10 mouse cellular contexts compared by ENCODE assay signal in genomic region chr5:113732182-113732581, GRCm38 (mm10). TPM values are rescaled to one million over a fixed set of nuclear protein-coding genes. Genes with fewer than 3 reads are reported as not detected.
A peak's percentile ranks its signal among the peaks of the same experiment; 100 is the strongest.
DNase-seq lines count a peak whose midpoint lies in the region; ATAC-seq and TF ChIP-seq lines count a peak whose summit lies in the region.
"Had no signal": no experiment of that assay in that cellular context is flagged by ENCODE, and none has a peak within 500 bp of the region (broad histone marks: within the 10 kb centered on the region; RNA-seq: fewer than 3 reads in every experiment).

No protein-coding gene starts in this region.

- WGBS in forebrain, embryonic 14.5 days, result 34% methylated on average over 6 of the region's 6 CpGs
- 31% methylated on average over 6 of the region's 6 CpGs for WGBS in forebrain, embryonic 10.5 days
- WGBS in liver, embryonic 11.5 days, result 29% methylated on average over 6 of the region's 6 CpGs
- 28% methylated on average over 6 of the region's 6 CpGs for WGBS in midbrain, postnatal 0 days

- H3K9ac ChIP-seq in forebrain, embryonic 14.5 days (ENCODE audit: low read length), result no peak overlapping the region
- H3K9ac ChIP-seq in liver, embryonic 11.5 days (ENCODE audit: low read depth, low read length), result no peak overlapping the region
- H3K9ac ChIP-seq in midbrain, postnatal 0 days (replicated peaks; ENCODE audit: low read length, poor library complexity, severe bottlenecking), result no peak overlapping the region
- H3K9ac ChIP-seq: midbrain, embryonic 12.5 days had no signal

- peak; percentile 71 for DNase-seq in forebrain, embryonic 14.5 days (ENCODE audit: low spot score)
- DNase-seq in forebrain, embryonic 10.5 days (ENCODE audit: extremely low spot score, low spot score), result no peak
- DNase-seq in liver, result peak; percentile 52
- DNase-seq in liver, embryonic 11.5 days (ENCODE audit: low spot score), result no peak
- DNase-seq in NIH3T3 (ENCODE audit: low read depth), result peak; percentile 75
- peak; percentile 51 for DNase-seq in forelimb bud, embryonic 11.5 days (ENCODE audit: low read depth, low spot score)
- DNase-seq in midbrain, postnatal 0 days (ENCODE audit: low spot score), result peak; percentile 74

- H3K36me3 ChIP-seq in forebrain, embryonic 14.5 days (ENCODE audit: control insufficient read depth, insufficient read depth, low read length), result no peaks in the 10 kb centered on the region
- no peaks in the 10 kb centered on the region for H3K36me3 ChIP-seq in forebrain, embryonic 10.5 days (replicated peaks)
- no peaks in the 10 kb centered on the region for H3K36me3 ChIP-seq in liver, embryonic 11.5 days (ENCODE audit: control insufficient read depth, insufficient read depth, low read length)
- no peaks in the 10 kb centered on the region for H3K36me3 ChIP-seq in midbrain, postnatal 0 days (ENCODE audit: insufficient read depth, low read length)
- H3K36me3 ChIP-seq: midbrain, embryonic 12.5 days had no signal

- no peaks in the 10 kb centered on the region for H3K9me3 ChIP-seq in forebrain, embryonic 14.5 days (replicated peaks; ENCODE audit: control insufficient read depth, low read length)
- H3K9me3 ChIP-seq in forebrain, embryonic 10.5 days, result no peaks in the 10 kb centered on the region
- H3K9me3 ChIP-seq in liver, embryonic 11.5 days (ENCODE audit: control insufficient read depth, low read length), result no peaks in the 10 kb centered on the region
- no peaks in the 10 kb centered on the region for H3K9me3 ChIP-seq in midbrain, postnatal 0 days (ENCODE audit: low read length)
- H3K9me3 ChIP-seq: midbrain, embryonic 12.5 days had no signal

- peak; percentile 90 for TF ChIP-seq CTCF in midbrain, postnatal 0 days (IDR thresholded peaks at IDR 0.05)

- no peak overlapping the region for H3K27ac ChIP-seq in forebrain, embryonic 14.5 days (ENCODE audit: low read depth, low read length)
- no peak overlapping the region for H3K27ac ChIP-seq in forebrain, embryonic 10.5 days
- H3K27ac ChIP-seq in liver, embryonic 11.5 days (ENCODE audit: low read depth, low read length), result no peak overlapping the region
- no peak overlapping the region for H3K27ac ChIP-seq in midbrain, postnatal 0 days (ENCODE audit: low read depth, low read length)
- H3K27ac ChIP-seq: midbrain, embryonic 12.5 days had no signal

- peaks cover 6% of the 10 kb centered on the region; the same call in 1 of the 2 replicates for H3K4me1 ChIP-seq in forebrain, embryonic 14.5 days (ENCODE audit: control insufficient read depth, insufficient read depth, low read length)
- H3K4me1 ChIP-seq in forebrain, embryonic 10.5 days, result peaks cover 34% of the 10 kb centered on the region
- peaks cover 13% of the 10 kb centered on the region for H3K4me1 ChIP-seq in liver, embryonic 11.5 days (replicated peaks; ENCODE audit: control insufficient read depth, insufficient read depth, low read length)
- H3K4me1 ChIP-seq in midbrain, postnatal 0 days (ENCODE audit: insufficient read depth, low read length), result peaks cover 18% of the 10 kb centered on the region

- H3K4me2 ChIP-seq in forebrain, embryonic 14.5 days (ENCODE audit: low read length), result no peak overlapping the region
- no peak overlapping the region for H3K4me2 ChIP-seq in liver, embryonic 11.5 days
- H3K4me2 ChIP-seq in midbrain, postnatal 0 days (ENCODE audit: low read depth, low read length, poor library complexity, severe bottlenecking), result no peak overlapping the region
- H3K4me2 ChIP-seq: midbrain, embryonic 12.5 days had no signal

- no peak for ATAC-seq in forebrain, embryonic 14.5 days
- ATAC-seq in liver, embryonic 11.5 days (replicated peaks; ENCODE audit: low FRiP score), result no peak
- ATAC-seq in midbrain, postnatal 0 days (ENCODE audit: low FRiP score), result no peak
- no peak for ATAC-seq in granulocyte monocyte progenitor cell, adult 5-6 weeks (replicated peaks; ENCODE audit: poor library complexity, severe bottlenecking)

- no peak overlapping the region for H3K4me3 ChIP-seq in forebrain, embryonic 14.5 days (ENCODE audit: low read depth, low read length)
- no peak overlapping the region for H3K4me3 ChIP-seq in forebrain, embryonic 10.5 days
- no peak overlapping the region for H3K4me3 ChIP-seq in liver, embryonic 11.5 days (ENCODE audit: low read depth, low read length)
- H3K4me3 ChIP-seq in midbrain, postnatal 0 days (ENCODE audit: low read depth, low read length), result no peak overlapping the region
- H3K4me3 ChIP-seq: midbrain, embryonic 12.5 days had no signal

- H3K27me3 ChIP-seq in forebrain, embryonic 14.5 days (replicated peaks; ENCODE audit: control insufficient read depth, insufficient read depth, low read length), result no peaks in the 10 kb centered on the region
- H3K27me3 ChIP-seq in forebrain, embryonic 10.5 days (ENCODE audit: poor library complexity, severe bottlenecking), result no peaks in the 10 kb centered on the region
- 0 out of 2 replicates have a peak, but pooled peaks cover 1% of the 10 kb centered on the region for H3K27me3 ChIP-seq in liver, embryonic 11.5 days (replicated peaks; ENCODE audit: control insufficient read depth, insufficient read depth, low read length)
- H3K27me3 ChIP-seq in midbrain, postnatal 0 days (ENCODE audit: insufficient read depth, low read length), result no peaks in the 10 kb centered on the region

RNA-seq across cellular contexts. Expression of gene Ficd, which starts 3.4 kb away (rescaled TPM):
- 5.0 and 5.8 TPM in 2 replicates for polyA plus RNA-seq in forebrain, embryonic 14.5 days (2014; fragmentation: Nextera tagmentation; extraction: Ambion mirVana)
- 2.9 and 4.9 TPM in 2 replicates for polyA plus RNA-seq in forebrain, embryonic 10.5 days (2016; fragmentation: Nextera tagmentation; extraction: Ambion mirVana)
- 2.9 and 3.7 TPM in 2 replicates for polyA plus RNA-seq in liver, embryonic 11.5 days (2014; fragmentation: Nextera tagmentation; extraction: Ambion mirVana)
- total RNA-seq in midbrain, postnatal 0 days (2014; rRNA removed), result 11.5 and 15.4 TPM in 2 replicates
- 8.7 and 9.0 TPM in 2 replicates for polyA plus RNA-seq in midbrain, postnatal 0 days (2015; fragmentation: Nextera tagmentation; extraction: Ambion mirVana)
- total RNA-seq in granulocyte monocyte progenitor cell, adult 5-6 weeks (2014; fragmentation: Nextera tagmentation), result 1.6 and 3.7 TPM in 2 replicates
- 0.77 and 1.9 TPM in 2 replicates for total RNA-seq in granulocyte monocyte progenitor cell, adult 5-6 weeks (2017)

RNA-seq across cellular contexts. Expression of gene 1700069L16Rik, which starts 7.6 kb away (rescaled TPM):
- polyA plus RNA-seq in forebrain, embryonic 14.5 days (2014; fragmentation: Nextera tagmentation; extraction: Ambion mirVana), result not detected in 2 replicates
- not detected in 2 replicates for polyA plus RNA-seq in forebrain, embryonic 10.5 days (2016; fragmentation: Nextera tagmentation; extraction: Ambion mirVana)
- polyA plus RNA-seq in liver, embryonic 11.5 days (2014; fragmentation: Nextera tagmentation; extraction: Ambion mirVana), result not detected in 2 replicates
- not detected in 2 replicates for total RNA-seq in midbrain, postnatal 0 days (2014; rRNA removed)
- not detected in 2 replicates for polyA plus RNA-seq in midbrain, postnatal 0 days (2015; fragmentation: Nextera tagmentation; extraction: Ambion mirVana)
- total RNA-seq in granulocyte monocyte progenitor cell, adult 5-6 weeks (2014; fragmentation: Nextera tagmentation), result not detected in 2 replicates
- not detected in 2 replicates for total RNA-seq in granulocyte monocyte progenitor cell, adult 5-6 weeks (2017)
- polyA plus RNA-seq: heart, embryonic 16.5 days; midbrain, embryonic 12.5 days had no signal

RNA-seq across cellular contexts. Expression of gene Sart3, which starts 40.1 kb away (rescaled TPM):
- 27.3 and 38.8 TPM in 2 replicates for polyA plus RNA-seq in forebrain, embryonic 14.5 days (2014; fragmentation: Nextera tagmentation; extraction: Ambion mirVana)
- polyA plus RNA-seq in forebrain, embryonic 10.5 days (2016; fragmentation: Nextera tagmentation; extraction: Ambion mirVana), result 74.6 and 78.3 TPM in 2 replicates
- 52.0 and 54.4 TPM in 2 replicates for polyA plus RNA-seq in liver, embryonic 11.5 days (2014; fragmentation: Nextera tagmentation; extraction: Ambion mirVana)
- total RNA-seq in midbrain, postnatal 0 days (2014; rRNA removed), result 44.7 and 51.1 TPM in 2 replicates
- polyA plus RNA-seq in midbrain, postnatal 0 days (2015; fragmentation: Nextera tagmentation; extraction: Ambion mirVana), result 24.8 and 26.5 TPM in 2 replicates
- 29.2 and 29.7 TPM in 2 replicates for total RNA-seq in granulocyte monocyte progenitor cell, adult 5-6 weeks (2014; fragmentation: Nextera tagmentation)
- 31.1 and 38.5 TPM in 2 replicates for total RNA-seq in granulocyte monocyte progenitor cell, adult 5-6 weeks (2017)

RNA-seq across cellular contexts. Expression of gene Iscu, which starts 40.4 kb away (rescaled TPM):
- polyA plus RNA-seq in forebrain, embryonic 14.5 days (2014; fragmentation: Nextera tagmentation; extraction: Ambion mirVana), result 101 TPM in 2 replicates
- 102 and 106 TPM in 2 replicates for polyA plus RNA-seq in forebrain, embryonic 10.5 days (2016; fragmentation: Nextera tagmentation; extraction: Ambion mirVana)
- polyA plus RNA-seq in liver, embryonic 11.5 days (2014; fragmentation: Nextera tagmentation; extraction: Ambion mirVana), result 109 and 117 TPM in 2 replicates
- 65.3 and 65.8 TPM in 2 replicates for total RNA-seq in midbrain, postnatal 0 days (2014; rRNA removed)
- polyA plus RNA-seq in midbrain, postnatal 0 days (2015; fragmentation: Nextera tagmentation; extraction: Ambion mirVana), result 96.9 and 102 TPM in 2 replicates
- total RNA-seq in granulocyte monocyte progenitor cell, adult 5-6 weeks (2014; fragmentation: Nextera tagmentation), result 81.9 and 100 TPM in 2 replicates
- 101 and 111 TPM in 2 replicates for total RNA-seq in granulocyte monocyte progenitor cell, adult 5-6 weeks (2017)

Comparison
In these comparisons a context has a peak if more than half of its experiments do, and no peak if none do; other contexts are left out.
1. DNase-seq: peak in forebrain, embryonic 14.5 days (single experiment), liver (single experiment), NIH3T3 (single experiment), forelimb bud, embryonic 11.5 days (single experiment) and midbrain, postnatal 0 days (single experiment); none in forebrain, embryonic 10.5 days (single experiment) and liver, embryonic 11.5 days (single experiment).